Mouse (Mus musculus): ENCODE data around the gene Clpb.

Clpb gene

DNA sequence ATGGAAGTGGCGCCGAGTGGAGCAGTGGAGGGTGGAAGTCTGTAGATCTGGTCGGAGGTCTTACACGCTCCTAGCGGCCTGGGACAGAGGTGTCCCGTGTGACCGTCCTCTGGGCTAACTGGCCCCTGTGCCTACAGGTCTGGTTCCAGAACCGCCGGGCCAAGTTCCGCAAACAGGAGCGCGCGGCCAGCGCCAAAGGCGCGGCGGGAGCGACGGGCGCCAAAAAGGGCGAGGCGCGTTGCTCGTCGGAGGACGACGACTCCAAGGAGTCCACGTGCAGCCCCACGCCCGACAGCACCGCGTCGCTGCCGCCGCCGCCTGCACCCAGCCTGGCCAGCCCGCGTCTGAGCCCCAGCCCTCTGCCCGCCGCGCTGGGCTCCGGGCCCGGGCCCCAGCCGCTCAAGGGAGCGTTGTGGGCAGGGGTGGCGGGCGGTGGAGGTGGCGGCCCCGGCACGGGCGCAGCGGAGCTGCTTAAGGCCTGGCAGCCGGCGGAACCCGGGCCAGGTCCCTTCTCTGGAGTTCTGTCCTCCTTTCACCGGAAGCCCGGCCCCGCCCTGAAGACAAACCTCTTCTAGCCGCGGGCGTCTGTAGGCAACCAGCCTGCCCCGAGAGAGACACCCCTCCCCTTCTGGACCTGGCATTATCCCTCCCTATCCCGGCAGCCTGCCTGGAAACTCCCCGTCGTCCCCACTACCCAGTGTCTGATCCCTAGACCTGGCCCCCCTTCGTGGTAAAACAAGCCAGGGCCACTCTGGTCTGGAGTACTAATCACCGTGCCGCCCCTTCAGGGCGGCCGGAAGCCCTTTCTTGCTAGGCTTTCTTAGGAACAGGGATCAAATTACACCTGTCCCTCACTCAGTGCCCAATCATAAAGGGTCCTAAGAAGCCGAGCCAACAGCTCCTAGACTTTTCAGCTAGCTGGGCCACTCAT, 158.4 kb downstream of the Clpb start:
- DNase-seq (ENCODE audit: low read depth) = no peak

DNA sequence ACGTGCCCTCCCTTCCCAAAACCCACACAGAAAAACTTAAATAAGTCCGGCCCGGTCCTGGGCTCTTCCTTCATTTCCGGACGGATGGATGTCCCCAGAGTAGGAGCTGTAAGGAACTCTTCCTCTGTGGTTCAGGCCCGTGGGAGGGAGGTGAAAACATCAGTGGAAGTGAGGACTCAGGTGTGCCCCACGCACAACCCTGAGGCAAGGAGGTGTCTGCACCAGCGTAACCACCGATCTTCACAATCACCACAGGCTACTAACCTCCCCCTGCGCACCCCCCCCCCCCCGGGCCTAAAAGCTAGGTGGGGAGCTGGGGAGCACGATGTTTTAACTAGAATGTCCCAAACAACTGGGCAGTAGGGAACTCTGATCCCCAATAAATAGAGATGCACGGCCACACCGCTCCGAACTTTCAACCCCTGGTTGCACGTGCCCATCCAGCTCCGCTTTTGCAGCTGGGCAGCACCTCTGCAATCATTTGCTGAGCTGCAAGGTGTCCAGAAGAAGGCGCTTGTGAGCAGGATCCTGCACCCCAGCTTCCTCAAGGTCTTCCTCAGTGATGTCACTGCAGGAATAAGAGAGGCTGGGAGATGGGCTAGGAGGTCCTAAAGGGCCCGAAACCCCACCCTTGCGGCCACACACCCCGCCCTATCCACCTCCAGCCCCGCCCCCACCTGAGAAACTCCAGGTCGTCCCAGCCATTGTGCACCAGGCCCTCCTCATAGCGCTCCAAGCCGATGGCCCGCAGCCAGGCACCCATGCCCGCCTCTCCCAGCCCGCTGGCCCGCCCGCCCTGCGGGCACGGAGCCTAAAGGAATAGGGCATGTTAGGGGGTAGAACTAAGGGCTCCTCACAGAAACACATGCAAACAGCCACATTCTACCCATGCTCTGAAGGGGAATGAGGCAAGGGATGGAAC, 159.7 kb downstream of the Clpb start:
- DNase-seq (ENCODE audit: low read depth) = no peak

DNA sequence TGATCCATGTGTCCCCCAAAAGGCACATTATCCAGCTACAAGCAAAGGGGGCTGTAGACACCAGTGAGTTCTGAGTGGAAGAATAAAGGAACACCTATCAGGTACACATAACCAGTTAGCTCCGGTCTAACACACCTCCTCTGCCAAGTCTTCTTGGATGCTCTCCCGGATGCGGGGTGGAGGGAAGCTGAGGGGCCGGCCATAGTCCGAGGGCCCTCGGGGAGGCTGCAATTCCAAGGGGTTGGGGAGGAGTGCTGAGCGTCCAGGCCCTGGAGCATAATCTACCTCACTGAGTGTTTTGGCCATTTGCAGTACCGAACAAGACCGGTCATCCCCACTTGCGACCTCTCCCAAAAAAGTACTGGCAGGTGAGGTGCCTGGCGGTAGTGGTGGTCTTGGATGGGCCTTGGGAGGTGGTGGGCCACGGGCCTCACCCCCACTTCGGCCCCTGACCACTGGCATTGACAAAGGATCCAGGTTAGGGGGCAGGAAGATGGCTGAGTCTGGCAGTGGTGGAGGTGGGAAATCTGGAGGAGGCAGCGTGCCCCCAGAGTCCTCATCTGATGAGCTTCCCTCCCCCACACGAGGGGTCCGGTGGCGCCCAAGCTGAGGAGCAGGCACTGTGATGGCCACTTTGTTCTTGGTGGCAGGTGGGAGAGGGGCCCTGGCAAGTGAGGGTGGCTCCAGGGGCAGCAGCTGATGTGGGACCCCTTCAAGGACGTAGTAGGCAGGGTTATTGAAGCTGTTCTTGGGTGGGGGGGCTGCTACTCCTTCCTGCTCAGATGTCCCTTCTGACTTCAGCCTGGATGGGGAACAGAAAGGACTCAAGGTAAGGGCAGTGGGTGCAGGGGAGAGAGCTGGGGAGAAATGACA, 160.6 kb downstream of the Clpb start:
- DNase-seq (ENCODE audit: low read depth) = no peak

DNA sequence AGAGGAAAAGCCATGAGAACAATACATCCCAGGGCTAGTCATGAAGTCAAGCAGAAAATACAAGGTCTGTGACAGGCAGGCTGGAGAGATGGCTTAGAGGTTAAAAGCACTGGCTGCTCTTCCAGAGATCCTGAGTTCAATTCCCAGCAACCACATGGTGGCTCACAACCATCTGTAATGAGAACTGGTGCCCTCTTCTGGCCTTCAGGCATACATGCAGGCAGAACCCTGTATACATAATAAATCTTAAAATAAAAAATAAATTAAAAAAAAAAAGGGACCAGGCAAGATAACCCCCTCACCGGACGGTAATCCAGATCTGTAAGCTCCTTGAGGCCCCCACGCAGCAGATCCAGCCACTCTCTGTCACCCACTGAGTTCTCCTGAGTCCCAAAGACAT, 166.9 kb downstream of the Clpb start:
- DNase-seq (ENCODE audit: low read depth) = no peak

DNA sequence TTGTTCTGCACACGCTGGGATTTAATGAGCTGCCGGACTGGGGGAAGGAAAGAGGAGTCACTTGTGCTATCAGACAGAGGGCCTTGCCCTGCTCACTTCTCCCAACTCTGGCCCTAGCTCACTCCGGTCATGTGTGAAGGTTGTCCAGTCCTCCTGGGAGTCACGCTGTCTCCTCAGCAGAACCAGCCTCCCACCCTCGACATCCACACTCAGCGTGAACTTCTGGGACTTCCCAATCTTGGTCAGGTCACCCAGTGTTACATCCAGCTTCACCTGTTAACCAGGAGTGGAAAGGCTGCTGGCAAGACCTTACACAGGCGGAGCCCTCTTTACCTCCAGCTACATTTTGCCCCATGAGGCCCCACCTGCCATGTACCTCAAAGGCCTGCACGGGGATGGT, 168.0 kb downstream of the Clpb start:
- no peak for DNase-seq (ENCODE audit: low read depth)

DNA sequence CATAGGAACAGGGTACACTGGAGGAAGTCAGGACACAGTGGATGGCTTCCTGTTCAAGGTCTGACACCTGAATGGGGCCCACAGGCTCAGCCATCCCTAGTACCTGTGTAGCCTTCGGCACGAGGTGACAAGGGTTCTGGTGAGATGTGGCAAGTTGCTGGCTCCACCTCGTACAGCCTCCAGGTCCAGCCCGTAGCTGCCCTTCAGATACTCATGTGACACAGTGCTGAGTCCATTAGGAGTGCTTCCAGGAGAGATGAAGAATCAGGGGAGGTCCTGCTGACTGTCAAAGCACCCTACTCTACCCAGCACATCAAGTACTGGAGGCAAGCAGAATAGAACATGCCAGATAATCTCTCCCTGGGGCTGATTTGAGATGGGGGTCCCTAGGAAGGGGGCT, 168.9 kb downstream of the Clpb start:
- DNase-seq (ENCODE audit: low read depth) = no peak

DNA sequence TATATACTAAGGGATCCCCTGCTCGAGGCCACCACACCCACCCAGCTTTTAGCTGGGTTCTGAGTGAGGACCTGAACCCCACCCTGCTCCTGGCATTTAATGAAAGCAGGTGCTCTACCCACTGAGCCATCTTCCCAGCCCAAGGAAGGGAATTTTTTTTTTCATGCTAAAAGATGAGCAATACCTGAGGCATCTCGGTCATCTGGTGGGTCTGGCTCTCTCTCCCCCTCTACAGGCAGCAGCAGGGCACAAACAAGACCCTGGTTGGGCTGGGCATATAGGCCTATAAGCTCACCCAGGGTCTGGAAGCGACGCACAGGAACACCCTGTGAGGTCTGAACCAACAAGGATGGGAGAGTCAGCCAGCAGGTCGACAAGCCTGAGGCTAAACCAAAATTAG, 169.9 kb downstream of the Clpb start:
- DNase-seq (ENCODE audit: low read depth) = no peak

DNA sequence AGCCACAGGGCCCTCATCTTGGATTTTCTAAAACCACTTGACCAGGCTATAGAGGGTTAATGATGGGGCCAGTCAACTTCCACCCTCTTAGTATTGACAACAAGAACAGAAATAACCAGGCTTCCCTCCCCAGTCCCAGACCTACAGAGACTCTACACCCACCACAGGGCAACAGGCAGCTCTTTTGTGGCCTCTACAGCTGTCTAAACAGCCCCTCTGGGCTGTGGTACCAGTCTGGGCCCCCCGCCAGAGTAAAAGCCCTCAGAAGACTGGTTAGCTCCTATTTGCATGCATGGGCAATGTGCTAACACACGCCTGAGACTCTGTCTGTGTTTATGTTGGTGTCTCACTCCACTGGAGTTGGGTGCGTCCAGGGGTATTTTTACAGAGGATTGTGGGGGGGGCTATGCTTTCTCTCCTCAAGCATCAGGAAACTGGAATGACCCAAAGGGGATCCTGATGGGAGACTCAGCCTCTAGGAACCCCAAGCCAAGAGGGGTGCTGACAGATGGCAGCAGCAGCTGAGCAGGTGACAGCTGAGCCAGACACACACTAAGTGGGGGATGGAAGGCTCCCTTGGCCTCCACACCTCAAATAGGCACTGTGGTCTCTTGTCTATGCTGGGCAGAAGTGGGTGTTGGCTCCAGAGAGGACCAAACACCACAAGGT, 170.6 kb downstream of the Clpb start:
- DNase-seq (ENCODE audit: low read depth) = no peak

DNA sequence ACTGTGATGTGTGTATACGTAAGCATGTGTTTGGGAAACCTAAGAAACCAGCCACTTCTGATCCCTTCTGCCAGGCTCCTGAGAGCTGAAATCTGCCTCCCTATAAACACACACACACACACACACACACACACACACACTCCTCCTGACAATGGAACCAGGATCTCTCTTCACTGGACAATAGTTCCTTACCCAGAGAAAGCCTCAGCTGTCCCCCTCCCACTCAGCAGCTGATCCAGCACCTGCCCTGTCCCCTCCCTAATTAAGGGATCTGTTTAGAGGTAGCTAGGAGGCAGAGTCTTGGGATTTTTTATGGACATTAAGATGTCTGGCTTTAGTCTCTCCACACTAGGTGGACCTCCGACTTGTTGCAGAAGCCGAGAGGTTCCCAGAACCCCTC, 171.5 kb downstream of the Clpb start:
- no peak for DNase-seq (ENCODE audit: low read depth)

DNA sequence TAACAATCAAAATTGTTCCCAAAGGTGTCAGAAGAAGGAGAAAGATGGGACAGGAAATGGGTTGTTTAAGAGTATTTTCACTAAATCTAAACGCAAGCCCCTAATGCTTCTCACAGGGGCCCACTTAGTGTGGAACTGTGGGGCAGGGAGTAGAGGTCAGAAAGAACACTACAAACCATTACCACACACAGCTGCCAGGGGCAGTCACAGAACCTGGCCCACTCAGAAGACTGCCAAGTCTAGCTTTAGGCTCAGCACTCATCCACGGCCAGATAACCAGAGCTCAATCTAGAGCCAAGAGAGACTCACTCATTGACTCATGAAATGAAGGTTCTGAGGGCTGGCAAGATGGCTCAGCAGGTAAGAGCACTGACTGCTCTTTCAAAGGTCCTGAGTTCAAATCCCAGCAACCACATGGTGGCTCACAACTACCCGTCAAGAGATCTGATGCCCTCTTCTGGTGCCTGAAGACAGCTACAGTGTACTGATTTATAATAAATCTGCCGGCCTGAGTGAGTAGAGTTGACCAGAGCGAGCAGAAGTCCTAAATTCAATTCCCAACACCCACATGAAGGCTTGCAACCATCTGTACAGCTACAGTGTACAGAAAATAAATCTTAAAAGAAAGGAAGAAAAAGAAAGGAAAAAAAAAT, 172.2 kb downstream of the Clpb start:
- no peak for DNase-seq (ENCODE audit: low read depth)

DNA sequence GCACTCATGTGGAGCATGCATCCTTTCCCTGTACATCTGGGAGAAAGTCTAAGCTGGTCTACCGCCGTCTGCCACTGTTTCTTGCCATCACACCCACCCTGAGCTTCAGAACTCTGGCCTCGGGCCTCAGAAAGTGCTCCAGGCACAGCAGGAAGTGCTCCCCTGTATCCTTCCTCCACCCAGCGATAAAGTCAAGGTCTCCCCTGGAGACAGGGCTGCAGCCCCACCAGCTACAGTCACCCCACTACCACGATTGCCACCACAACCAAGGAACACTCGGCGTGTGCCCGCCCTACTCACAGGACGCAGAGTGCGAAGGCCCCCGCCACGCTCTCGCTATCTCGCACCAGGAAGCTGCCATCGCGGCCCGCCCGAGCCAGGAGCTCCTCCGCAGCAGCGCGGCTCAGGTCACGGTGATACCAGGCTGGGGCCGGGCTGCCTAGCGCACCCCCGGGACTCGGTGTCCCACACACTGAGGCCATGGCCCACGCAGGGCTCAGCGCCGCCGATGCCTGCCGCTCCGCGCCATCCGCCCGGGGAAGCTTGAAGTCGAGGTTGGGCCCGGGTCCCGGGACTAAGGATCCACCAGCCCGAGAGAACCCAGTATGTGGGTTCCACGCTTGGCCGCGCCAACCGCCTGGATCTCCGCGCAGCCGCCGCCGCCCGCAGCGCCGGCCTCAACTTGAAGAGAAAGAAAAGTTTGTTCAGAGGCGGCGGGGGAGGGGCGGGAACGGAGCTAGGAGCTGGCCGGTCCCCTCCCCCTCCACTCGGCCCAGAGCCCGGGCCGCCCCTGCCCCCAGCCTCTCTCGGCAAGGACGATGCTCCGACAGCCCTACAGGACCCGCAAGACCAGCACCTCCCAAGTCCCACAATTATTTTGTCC, 173.1 kb downstream of the Clpb start:
- DNase-seq (ENCODE audit: low read depth) = no peak

DNA sequence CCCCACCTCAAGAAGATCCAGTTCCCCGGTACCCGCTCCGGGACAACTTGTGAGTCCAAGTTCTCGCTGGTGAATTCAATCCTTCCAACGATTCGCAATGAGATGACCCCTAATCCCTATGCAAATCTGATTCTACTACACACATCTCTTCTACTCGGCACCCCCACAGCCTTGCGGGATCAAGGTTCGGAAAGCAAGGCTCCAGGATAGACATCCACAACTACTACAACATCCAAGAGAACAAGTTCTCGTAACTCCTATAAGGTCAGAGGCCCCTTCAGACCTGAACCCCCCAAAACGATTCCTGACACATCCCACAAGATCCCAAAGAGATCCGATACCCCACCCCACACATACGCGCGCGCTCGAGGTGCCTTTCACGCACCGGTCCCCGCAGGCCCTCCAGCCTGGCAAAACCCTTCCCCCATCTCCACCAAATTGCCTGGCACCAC, 173.7 kb downstream of the Clpb start:
- DNase-seq (ENCODE audit: low read depth) = no peak

DNA sequence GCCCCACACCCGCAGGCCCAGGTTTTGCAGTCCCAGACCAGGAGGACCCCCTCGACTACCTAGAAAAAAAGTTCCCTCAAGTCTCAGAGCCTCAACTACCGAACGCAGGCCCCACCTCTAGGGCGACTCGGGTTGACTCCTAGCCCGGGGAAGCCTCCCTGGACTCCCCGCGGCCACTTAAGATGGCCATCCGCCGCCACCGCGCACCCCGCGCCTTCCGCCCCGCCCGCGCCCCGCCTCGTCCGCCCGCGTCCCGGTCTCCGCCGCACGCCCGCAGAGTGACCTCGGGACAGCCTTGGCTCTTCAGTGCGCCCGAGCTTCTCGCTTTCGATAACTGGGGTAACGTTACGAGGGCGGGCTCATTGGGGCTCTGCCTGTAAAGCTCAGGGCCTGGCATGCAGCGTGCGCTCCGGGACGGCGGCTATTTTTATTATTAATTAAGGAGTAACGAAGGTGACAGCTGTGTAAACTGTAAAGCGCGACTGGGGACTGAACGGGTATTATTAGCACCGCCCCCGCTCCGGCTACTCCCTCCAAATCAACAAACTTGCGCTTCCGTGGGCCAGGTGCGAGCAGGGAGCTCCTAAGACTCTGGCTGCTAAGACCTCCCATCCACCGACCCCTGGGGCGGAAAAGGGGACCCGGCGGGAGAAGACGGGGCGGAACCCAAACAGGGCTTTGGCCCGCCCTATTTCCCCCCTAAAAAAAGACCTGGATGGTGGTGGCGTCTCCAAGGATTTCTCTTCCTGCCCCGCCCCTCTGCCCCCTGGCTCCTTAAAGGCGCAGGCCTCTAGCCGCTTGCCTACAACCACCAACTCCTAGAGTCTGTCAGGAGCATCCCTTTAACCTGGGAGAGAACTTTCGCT, 174.4 kb downstream of the Clpb start, which contains the start of gene Inppl1:
TSS of gene Inppl1 (minus strand) at position 624 of the 866 bp plus-strand sequence.
- no peak for DNase-seq (ENCODE audit: low read depth)

DNA sequence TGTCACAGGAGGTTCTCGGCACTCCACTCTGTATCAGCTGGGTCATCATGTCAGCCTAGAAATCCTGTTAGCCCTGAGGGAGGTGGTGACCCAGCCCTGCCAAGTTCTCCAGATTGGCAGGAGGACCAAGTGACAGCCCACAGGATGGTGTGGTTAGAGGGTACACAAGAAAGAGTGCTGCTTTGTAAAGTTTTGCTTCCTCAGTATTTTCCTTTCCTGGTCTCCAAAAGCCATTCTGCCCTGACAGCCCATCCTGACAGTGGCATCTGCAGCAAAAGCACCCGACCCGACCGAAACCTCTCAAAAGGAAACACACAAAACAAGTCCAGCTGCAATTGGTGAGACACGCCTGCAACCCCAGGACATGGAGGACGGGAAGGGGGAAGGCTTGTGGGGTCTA, 180.8 kb downstream of the Clpb start:
- DNase-seq (ENCODE audit: low read depth) = no peak
